Mouse (Mus musculus): ENCODE data around the gene Capn8.
A peak's percentile ranks its signal among the peaks of the same experiment; 100 is the strongest.

The Capn8 gene

DNA sequence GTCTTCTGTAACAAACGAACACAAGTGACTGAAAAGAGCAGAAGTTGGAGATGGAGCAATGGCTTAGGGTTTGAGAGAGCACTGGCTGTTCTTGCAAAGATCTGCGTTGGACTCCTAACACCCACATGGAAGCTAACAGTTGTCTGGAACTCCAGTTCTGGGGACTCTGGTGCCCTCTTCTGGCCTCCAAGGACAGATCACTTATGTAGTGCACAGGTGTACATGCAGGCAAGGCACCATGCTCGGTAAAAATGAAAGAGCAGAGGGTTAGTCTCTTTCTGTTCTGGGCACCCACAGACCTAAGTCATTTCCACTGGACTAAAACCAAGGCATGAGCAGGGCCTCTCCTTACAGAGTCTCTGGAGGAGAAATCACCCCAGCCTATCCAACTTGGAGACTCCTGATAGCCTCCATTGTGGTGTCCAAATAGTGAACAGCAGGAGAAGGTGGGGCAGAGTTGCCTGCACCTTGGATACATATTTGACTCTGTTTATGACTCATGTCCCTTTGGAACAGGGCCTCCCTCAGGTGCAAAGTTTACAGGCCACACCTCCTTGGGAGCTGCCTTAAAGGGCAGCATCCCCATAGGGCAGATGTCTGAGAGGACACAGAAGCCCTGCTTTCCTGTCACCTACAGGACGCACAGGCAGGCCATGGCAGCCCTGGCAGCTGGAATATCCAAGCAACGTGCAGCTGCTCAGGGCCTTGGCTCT, at the start of gene Capn8:
Capn8 (plus strand) TSS at position 600 of the 713 bp plus-strand sequence.
- no peak for DNase-seq (ENCODE audit: low spot score in 2 of 2)

DNA sequence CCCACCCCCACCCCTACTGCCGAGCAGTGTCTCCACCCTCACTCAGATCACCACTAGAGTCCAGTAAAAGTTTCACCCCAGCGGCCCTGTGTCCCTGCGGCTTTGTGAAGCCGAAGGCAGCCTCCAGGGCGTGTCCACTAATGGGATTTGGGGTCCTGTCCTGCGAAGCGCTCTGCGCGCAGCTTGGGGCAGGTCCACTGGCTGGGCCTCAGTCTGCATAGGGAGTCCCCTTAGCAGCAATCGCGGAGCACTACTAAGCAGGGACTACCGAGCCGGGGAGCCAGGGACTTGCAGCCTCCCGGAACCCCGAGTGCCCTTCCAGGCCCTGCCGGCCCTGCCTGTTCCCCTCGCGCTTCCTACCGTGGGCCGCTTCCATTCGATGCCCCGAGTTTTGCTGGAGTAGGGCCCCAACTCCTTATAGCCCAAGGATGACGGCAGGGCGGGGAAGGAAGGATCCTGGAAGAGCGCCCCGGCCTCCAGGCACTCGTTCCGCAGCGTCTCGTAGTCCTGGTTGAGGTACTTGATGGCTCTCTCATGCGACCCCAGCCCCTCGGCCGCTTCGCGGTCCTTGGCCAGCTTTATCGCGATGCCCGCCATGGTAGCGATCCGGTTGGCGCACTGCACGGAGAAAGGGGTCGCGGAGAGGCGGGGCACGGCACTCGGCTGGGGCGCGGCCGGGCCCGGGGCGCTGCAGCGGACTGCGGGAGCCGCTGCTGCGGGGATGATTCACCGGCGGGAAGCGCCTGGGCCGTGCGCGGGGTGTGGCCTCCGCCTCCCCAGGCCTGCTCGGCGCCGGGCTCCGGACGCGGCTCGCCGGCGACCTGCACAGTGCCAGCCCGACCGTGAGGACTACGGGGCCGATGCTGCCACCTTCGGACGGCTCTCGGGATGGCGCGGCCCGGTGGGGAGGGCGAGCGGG, 47.8 kb upstream of the Capn8 start, which contains the start of gene Capn2:
Capn2 (minus strand) TSS at position 851 of the 919 bp plus-strand sequence.
- peak; percentile 49 to 63 for DNase-seq (ENCODE audit: low spot score in 2 of 2)

DNA sequence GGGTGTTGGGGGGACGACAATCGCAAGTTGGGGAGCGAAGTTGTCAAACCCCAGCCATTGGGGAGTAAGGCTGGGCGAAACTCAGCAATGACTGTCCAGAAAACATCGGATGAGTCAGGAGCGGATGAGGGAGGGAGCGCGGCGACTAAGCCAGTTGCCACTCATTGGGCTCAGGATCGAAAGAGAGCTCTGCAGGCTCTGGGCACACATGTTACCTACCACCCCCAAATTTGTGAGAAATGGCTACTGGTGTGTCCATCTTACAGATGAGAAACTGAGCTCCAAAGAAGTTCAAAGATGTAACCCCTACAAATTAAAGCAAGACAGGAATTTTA, 47.2 kb upstream of the Capn8 start:
- no peak for DNase-seq (ENCODE audit: low spot score in 2 of 2)

DNA sequence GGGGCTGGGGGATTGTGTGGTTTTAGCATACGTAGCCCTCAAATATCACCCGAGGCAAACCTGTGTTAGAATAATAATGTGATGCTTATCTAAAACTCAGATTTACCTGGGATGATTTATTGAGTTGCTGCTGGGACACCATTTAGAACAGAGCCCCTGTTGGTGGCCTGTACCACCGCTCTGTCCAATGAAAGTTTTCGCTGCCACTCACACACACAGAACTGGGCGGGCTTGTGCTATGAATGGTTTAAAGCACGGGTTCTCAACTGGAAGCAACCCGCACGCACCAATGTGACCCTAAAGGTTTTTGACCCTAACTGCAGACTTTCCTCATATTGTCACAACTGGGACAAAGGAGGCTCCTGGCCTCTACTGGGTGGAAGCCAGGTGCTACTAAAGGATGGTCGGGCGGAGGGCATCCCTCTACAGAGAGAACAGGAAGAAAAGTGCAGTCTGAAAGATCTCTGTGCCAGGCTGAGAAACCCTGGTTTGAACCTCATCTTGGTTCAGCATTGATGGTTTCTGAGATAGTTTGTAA, 46.6 kb upstream of the Capn8 start:
- DNase-seq (ENCODE audit: low spot score in 2 of 2), result no peak

DNA sequence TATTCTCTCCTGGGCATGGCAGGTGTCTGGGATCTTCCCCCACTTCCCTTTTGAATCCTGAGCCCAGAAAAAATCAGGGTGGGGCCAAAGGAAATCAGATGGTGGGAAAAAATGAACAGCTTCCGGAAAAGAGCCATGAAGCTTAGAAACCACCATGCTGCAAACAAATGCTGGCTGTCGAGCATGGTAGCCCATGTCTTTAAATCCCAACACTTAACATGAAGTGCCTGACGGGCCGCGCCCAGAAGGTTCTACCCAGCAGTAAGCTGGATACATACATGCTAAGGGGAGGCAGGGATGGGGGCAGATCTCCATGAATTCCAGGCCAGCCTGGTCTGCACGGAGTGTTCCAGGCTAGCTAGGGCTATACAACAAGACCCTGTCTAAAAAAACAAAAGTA, 46.0 kb upstream of the Capn8 start:
- no peak for DNase-seq (ENCODE audit: low spot score in 2 of 2)

DNA sequence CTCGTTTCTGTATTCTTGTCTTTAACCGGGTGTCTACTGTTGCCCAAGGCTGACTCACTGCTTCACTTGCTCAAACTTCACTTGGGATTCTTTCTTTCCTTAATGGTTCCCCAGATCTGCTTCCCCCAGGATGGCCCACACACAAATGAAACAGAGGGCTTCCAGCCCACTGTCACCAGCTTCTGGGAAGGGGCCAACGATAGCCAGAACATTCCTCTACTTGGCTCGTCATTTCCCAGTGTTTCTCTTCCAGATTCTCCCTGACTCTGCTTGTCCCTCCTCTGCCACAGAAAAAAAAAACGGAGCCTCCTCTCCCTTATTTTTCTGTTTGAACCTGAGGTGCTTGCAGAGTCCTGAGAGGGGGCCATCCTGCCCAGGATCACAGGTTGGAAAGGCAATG, 45.5 kb upstream of the Capn8 start:
- DNase-seq (ENCODE audit: low spot score in 2 of 2), result no peak

DNA sequence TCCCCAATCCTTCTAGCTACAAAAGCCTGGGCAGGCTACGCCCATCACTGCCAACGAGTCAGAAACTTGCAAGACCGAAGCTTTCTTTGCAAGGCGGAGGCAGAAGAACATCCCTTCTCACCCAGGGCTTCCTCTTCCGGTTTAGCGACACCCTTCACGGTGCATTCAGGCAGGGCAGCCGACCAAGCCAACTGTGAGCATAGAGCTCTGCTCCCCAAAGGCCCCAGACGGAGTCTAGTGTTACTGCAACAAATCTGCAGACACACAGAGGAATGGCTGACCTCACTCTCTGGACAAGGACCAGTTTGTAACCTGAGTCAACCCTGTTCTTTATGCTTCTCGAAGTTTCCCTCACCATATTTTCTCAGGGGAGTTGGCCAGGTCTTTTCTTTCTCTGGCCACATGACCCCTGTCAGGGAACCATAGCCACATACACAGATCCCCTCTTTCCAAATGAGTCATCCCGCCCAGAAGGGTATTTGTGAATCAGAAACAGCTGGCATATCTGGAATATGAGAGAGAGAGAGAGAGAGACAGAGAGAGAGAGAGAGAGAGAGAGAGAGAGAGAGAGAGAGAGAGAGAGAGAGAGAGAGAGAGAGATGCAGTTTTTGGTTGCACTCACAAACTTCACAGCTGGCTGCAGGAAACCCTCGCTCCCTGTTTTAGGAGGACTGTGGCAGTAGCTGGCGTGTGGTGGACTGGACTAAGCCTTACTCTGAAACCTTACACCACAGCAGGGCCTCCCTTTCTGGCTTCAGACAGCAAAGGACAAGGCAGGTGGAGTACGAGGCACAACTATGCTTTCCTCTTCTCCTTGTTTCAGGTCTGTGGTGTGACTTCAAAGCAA, 44.5 kb upstream of the Capn8 start:
- no peak for DNase-seq (ENCODE audit: low spot score in 2 of 2)

DNA sequence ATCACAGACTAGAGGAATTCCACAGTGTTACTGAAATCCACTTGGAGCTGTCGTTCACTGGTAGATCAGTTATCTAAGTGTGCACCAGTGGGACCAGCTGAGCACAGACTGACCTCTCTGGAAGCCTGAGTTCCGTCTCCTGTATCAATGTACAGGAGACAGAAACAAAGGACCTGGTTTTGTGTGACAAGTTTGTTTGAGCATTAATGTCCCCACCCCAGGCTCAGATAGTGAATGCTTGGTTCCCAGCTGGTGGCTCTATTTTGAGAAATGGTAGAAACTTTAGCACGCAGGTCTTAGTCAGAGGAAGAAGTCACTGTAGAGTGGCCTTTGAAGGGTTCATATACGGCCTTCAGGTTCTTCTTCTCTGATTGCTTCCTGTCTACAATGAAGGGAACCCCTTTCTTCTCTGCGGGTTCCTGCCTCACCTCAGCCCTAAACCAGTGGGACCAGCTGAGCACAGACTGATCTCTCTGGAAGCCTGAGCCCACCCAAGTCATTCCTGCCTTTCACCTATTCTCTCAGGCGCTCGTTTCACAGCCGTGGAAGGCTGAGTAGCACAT, 43.8 kb upstream of the Capn8 start:
- DNase-seq (ENCODE audit: low spot score in 2 of 2), result no peak

DNA sequence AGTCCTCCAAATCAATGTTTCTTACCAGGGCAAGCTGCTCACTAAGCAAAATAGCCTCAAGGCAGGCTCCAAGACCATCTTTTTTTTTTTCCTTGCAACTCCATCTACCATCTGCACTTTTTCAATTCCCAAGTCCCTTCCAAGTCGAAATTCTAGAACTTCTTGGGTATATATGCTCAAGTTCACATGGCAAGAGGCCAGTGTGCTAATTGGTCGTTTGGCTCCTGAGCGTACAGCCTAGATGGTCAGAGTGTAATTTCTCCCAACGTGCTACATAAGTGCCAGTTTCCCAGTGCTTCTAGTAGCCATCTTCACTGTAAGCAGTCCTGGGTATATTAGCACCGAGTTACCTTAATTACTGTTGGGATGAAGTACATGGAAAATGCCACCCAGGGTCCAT, 41.8 kb upstream of the Capn8 start:
- DNase-seq (ENCODE audit: low spot score in 2 of 2), result no peak

DNA sequence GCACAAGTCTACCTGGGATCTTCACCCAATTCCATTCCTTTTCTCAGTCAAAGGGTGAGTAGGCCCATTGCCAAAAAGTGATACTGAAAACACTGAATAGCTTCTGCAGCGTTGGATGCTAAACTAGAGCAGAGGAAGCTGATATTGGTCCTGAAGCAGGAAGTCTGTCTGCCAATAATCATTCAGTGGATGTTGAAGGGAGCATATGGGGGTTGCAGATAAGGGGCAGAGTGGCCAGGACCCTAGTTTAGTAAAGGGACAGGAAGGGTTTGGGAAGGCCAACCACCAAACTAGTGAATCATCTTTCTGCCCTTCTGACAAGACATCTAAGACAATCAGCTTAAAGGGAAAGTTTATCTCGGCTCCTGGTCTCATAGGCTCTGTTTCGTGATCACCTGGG, 41.1 kb upstream of the Capn8 start:
- no peak for DNase-seq (ENCODE audit: low spot score in 2 of 2)

DNA sequence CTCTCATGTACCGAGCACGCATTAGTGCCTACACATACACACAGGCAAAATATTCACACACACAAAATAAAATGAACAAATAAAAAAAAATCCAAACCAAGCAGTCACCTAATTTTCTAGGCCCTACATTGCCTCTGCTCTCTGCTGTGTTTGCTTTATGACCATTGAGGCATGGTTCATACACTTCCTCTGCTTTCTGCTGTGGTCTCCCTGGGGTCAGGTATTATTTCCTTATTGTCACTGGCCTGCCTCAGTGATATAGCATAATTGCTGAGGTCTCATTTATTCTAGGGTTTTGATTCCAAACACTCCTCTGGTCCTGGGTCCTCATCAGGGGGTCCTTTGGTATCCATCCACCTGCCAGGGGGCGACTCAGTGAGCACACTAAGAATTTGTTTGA, 39.2 kb upstream of the Capn8 start:
- no peak for DNase-seq (ENCODE audit: low spot score in 2 of 2)

DNA sequence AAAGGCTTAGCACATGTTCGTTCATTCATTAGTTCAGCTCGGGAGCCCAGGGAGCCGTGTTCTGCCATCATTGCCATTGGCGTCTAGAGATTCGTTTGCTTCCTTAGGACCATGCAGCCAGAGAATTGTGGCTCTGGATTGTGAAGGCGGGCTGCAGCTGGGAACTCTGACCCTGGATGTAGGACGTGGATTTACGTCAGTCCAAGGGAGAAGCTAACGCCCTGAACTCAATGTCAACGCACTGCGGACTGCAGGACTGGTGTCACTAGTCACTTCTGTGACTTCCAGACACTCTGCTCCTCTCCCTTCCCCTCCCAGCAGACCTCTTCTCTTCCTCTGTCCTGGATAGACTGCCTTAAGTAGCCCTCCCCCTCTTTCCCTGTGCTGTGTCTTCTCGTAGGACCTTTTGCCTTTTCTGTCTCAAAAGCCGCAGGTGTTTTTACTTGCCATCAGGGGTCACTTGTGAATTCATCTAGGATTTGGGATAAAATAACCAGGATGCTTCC, 37.5 kb upstream of the Capn8 start:
- no peak for DNase-seq (ENCODE audit: low spot score in 2 of 2)

DNA sequence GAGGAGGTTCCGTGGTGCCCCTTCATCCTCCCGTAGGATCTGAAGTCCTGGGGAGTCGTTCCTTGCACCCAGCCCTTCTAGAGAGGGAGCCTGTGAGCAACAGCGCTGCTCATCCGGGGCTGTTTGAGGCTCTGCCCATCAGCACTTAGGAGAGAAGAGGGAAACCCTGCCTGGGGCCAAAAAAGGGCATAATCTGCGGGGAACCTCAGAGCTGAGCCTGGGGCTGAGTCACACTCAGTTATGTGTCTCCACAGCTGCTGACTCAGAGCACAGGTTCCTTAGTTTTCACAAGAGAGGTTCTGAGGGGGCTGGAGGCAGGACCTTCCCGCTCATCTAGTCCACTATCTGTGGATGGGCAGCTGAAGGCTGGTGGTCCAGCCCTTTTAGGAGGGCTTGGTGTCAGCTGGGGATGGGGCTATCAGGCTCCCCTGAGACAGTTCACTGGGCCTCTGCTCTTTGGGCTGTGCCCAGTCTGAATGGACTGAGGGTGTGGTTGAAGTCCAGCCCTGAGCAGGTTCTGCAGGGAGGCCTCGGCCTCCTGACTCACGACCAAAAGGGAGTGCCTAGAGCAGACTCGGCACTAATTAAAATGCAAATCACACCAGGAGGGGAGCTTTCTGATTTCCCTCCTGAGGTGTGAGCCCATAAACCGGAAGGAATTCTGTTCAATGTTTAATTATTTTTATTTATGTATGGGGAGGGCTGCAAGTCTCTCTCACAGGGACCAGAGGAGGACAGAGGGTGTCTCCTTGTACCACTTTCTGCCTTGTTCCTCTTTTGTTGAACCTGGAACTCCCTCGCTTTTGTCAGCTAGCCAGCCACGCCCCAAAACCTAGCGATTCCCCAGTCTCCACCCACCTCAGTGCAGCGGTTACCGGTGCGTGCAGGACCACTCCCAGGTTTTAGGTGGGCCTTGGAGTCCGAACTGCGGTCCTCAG, 36.6 kb upstream of the Capn8 start:
- DNase-seq (ENCODE audit: low spot score in 2 of 2), result no peak

DNA sequence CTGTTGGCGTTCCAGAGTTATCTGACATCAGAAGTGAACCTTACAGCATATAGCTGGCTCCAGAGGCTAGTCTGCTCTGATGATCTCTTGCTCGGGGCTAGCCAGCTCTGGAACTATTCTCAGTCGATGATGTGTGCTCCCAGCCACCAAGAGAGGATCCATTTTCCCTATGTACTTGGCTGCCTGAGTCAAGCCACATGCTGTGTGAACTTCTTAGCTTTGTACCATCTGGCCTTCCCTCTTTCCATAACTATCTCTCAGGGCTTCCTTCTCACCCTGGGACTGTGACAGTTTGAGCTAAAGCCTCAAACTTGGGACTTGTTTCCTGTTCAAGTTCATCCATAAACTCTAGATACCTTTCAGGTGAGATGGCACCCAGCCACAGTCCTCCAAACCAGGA, 31.2 kb upstream of the Capn8 start:
- DNase-seq (ENCODE audit: low spot score in 2 of 2), result no peak

DNA sequence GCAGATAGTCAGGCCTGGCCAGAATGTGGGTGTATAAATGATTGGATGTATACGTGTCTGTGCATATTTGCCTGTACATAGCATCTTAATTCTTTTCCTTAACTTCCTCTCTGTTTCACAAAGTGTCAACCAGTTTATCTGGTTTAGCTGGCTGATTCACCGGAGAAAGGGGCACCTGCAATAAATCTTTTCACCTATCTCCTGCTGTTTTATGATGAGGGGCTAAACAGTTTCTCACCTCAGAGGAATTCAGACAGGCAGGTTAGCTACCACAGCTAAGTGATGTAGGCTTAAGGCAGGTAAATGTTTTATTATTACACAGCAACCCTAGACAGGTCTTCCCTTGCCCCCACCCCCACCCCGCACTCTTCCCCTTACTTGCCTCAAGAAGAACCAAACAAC, 29.7 kb upstream of the Capn8 start:
- no peak for DNase-seq (ENCODE audit: low spot score in 2 of 2)

DNA sequence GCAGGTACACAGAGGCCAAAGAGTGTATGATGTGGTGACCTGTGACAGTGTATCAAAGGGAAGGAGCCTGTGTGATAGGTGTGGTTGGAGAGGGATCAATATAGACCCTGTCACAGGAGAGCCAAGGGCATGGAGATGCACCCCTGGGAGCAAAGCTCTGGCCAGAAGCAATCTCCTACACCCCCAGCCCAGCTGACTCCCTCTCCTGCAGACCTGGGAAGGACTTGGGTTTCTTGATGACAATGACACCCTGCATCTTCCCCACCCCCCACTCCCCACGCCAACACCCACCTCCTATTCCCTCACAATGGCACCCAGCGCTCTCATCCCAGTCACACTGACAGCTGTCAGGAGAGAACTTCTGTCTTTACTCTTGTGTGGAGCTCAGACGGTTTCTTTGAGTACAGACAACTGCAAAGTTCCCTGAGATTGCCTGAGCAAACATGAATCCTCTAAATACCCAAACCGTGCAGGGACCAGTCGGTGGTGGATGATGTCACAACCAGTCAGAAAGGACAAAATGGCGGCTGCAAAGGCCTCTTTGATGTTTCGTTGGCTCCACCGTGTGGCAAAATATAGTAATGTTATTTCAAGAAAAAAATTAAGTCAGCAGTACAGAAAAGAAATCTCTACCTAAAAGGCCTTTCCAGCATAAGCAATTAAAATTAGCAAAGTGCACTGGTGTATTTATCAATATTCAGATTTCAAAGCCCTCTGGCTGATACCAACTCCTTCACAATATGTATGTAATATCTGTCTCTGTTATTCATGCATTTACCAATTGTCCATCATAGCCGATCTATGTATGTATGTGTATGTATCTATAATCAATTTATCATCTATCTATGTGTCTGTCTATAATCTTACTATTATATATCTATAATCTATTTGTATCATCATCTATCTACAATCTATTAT, 25.5 kb upstream of the Capn8 start:
- peak; percentile 62 to 75 for DNase-seq (ENCODE audit: low spot score in 2 of 2)

DNA sequence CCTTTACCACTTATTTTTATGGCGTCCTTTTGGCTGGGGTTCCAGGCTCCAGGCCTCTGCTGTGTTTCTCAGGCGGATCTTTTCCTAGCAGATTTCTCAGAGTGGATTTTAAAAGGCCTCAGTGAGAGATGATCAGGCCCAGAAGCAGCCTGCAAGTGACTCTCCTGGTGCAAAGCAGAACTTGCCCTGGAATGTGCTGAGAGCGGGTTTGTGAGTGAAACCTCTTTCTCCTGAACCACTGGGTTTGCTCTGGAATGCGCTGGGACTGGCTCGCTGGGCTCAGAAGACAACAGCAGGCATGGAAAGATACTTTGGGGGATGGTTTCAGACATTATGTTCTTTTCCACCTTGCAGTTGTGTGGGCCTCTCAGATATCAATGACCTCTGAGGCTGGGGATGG, 22.7 kb upstream of the Capn8 start:
- DNase-seq (ENCODE audit: low spot score in 2 of 2), result no peak

DNA sequence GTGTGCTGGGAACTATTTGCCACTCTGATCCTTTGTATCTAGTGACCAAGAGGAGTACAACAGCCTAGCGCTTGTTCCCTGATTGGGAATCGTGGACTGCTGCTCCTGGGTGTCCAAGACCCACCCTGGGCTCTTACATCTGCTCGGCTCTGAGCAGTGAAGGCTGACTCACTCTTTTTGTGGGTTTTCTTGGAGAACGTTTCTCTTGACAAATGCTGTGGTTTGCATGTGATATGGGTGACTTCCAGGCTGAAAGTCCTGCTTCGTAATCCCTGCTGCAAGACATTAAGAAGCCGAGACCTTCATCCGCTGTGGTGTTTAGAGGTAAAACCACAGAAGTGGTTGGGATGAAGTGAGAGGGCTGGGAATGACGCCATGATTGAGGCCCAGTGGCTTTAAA, 21.7 kb upstream of the Capn8 start:
- DNase-seq (ENCODE audit: low spot score in 2 of 2), result no peak

DNA sequence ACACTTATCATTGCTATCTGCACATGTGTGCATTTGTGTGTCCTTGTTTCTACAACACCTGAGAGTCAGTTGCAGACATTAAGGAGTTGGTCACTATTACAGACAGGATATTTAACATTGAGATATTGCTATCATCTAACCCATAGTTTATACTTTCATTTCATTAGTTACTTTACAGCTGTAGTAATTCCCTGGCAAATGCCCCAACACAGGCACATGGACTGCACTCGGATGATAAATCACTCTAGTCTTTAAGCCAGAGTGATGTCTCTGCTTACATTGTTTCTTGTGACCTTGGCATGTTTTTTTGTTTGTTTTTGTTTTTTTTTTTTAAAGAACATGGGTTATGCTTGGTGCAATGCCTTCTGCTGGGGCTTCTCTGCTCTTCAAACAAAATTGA, 20.9 kb upstream of the Capn8 start:
- no peak for DNase-seq (ENCODE audit: low spot score in 2 of 2)

All from right cerebral cortex, postnatal 36 days (tissue).